Mouse (Mus musculus): ENCODE results near the gene L3mbtl1. TPM values are rescaled to one million over a fixed set of nuclear protein-coding genes. Genes with fewer than 3 reads are reported as not detected.

L3mbtl1 gene
- polyA plus RNA-seq, 1 experiment from 2014 or later: 0.18 TPM

GRCm38 (mm10) chr2:162947736-162948135, 4.5 kb downstream of the L3mbtl1 start:
- Histone ChIP-seq H3K4me1 (peaks cover 8% of the 10 kb centered on the region), H3K4me2 (peak overlapping the region; percentile 52), H3K27ac (no peak overlapping the region), H3K36me3 (no peaks in the 10 kb centered on the region), H3K9me3 (no peaks in the 10 kb centered on the region), H3K9ac (no peak overlapping the region), H3K27me3 (replicated peaks) (no peaks in the 10 kb centered on the region; the same call in 1 of the 2 replicates), H3K4me3 (replicated peaks) (peak overlapping the region; percentile 19)
- WGBS: 37% methylated on average over 15 of the region's 15 CpGs
- peak; percentile 69 for ATAC-seq (ENCODE audit: insufficient read depth, low FRiP score, low read depth)

DNA sequence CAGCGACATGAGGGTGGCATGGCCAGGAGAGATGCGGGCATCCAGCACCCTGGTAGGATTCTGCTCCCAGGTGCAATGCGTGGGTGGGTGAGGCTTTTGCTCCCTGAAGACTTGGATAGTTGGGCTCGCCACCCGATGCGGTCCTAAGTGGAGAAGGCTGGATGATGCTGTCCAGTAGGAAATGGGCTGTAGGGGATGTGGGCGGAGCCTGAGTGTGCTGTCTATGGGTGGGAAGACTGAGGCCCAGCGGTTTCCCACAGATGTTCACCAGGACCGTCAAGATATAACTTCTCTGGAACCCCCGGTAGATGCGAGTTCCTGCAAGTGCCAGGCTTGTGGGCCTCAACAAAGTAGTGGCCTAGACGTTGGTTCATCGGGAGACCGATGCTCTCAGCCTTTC, 4.9 kb downstream of the L3mbtl1 start:
- ATAC-seq (ENCODE audit: insufficient read depth, low FRiP score, low read depth): peak; percentile 4; the same call in 1 of the 2 replicates
- Histone ChIP-seq H3K4me3 (replicated peaks) (peak overlapping the region; percentile 19), H3K27me3 (replicated peaks) (no peaks in the 10 kb centered on the region; the same call in 1 of the 2 replicates), H3K9me3 (no peaks in the 10 kb centered on the region), H3K4me2 (peak overlapping the region; percentile 52), H3K9ac (no peak overlapping the region), H3K27ac (no peak overlapping the region), H3K4me1 (peaks cover 5% of the 10 kb centered on the region; the same call in 1 of the 2 replicates), H3K36me3 (no peaks in the 10 kb centered on the region)
- WGBS: 56% methylated on average over 14 of the region's 14 CpGs

GRCm38 (mm10) chr2:162950776-162951175, 7.5 kb downstream of the L3mbtl1 start:
- H3K4me2 ChIP-seq: no peak overlapping the region
- no peak for ATAC-seq (ENCODE audit: insufficient read depth, low FRiP score, low read depth)
- no peaks in the 10 kb centered on the region for H3K36me3 ChIP-seq
- WGBS: 85% methylated on average over 2 of the region's 2 CpGs
- H3K27ac ChIP-seq: no peak overlapping the region
- H3K9ac ChIP-seq: no peak overlapping the region
- no peak overlapping the region for H3K4me3 ChIP-seq (replicated peaks)
- no peaks in the 10 kb centered on the region for H3K27me3 ChIP-seq (replicated peaks)
- H3K4me1 ChIP-seq: peaks cover 5% of the 10 kb centered on the region; the same call in 1 of the 2 replicates
- no peaks in the 10 kb centered on the region for H3K9me3 ChIP-seq

DNA sequence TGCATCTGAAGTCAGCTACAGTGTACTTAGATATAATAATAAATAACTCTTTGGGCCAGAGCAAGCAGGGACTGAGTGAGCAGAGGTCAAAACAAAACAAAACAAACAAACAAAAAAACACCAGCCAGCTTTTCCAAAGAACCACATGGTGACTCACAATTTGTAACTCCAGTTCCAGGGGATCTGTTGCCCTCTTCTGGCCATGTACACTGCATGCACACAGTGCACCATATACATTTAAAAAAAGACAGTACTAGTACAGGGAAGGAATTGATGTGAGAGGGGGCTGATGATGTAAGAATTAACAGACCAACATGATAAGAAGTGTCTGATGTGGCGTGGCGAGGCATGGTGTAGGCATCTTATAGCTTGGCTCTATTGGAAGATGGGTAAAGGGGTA, 13.6 kb downstream of the L3mbtl1 start:
- Histone ChIP-seq H3K9ac (no peak overlapping the region), H3K4me2 (no peak overlapping the region), H3K4me1 (no peaks in the 10 kb centered on the region), H3K9me3 (no peaks in the 10 kb centered on the region), H3K27me3 (replicated peaks) (no peaks in the 10 kb centered on the region), H3K4me3 (replicated peaks) (no peak overlapping the region), H3K27ac (no peak overlapping the region), H3K36me3 (no peaks in the 10 kb centered on the region)
- 96% methylated on average over 2 of the region's 2 CpGs for WGBS
- ATAC-seq (ENCODE audit: insufficient read depth, low FRiP score, low read depth): no peak

DNA sequence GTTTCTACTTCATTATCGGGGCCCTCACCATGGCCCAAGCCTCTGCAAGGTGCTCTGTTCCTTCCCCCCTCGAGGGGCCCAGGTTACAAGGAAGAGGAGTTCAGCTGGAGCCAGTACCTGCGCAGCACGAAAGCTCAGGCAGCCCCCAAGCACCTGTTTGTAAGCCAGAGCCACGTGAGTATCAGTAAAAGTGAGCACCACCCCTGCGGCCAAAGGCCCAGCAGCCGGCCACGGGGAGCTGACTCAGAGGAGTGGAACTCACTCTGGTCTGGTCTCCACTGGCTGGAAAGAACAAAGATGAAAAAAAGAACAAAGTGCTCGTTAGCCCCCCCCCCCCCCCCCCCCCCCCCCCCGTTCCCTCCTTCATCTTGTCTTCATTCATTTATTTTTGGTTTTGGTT, 18.0 kb downstream of the L3mbtl1 start:
- ATAC-seq (ENCODE audit: insufficient read depth, low FRiP score, low read depth): no peak
- no peaks in the 10 kb centered on the region for H3K27me3 ChIP-seq (replicated peaks)
- 61% methylated on average over 9 of the region's 10 CpGs for WGBS
- H3K4me2 ChIP-seq: no peak overlapping the region
- H3K27ac ChIP-seq: no peak overlapping the region
- no peaks in the 10 kb centered on the region for H3K36me3 ChIP-seq
- H3K4me3 ChIP-seq (replicated peaks): no peak overlapping the region
- H3K9me3 ChIP-seq: no peaks in the 10 kb centered on the region
- no peak overlapping the region for H3K9ac ChIP-seq
- no peaks in the 10 kb centered on the region for H3K4me1 ChIP-seq

DNA sequence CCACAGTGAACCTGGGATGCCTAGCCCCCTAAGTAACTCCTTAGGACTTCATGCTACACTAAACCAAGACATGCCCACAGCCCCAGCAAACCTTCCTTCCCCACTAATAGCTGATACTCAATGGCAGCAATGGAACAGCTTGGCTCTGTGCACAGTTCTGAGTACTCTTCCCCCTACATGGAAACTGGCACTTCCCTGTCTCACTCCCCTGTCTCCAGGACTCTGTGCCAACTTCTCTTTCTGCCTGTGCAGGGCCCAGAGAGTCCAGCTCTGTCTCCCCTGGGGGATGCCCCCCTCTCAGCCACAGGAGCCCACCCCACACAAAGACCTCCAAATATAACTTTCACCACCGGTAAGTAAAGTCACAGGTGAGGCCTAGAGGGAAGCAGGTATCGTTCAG, 23.5 kb downstream of the L3mbtl1 start:
- 91% methylated on average over 2 of the region's 2 CpGs for WGBS
- no peak for ATAC-seq (ENCODE audit: insufficient read depth, low FRiP score, low read depth)

DNA sequence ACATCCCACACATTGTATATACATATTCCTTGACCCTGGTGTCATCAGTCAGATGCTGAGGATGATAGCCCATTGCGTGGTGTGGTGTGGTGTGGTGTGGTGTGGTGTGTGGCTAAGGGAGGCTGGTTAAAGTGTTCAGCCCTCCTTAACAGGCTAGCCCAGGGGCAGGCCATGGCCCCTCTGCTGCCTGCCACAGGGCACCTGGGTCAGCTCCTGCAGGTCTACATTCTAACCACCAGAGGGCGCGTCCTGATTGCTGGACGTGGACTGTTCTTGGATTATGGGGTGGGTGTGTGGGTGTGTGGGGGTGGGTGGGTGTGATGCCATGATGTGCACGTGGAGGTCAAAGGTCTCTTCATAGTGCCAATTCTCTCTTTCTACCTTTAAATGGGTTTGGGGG, 25.1 kb downstream of the L3mbtl1 start:
- Histone ChIP-seq H3K27ac (no peak overlapping the region), H3K9ac (no peak overlapping the region), H3K4me2 (no peak overlapping the region), H3K27me3 (replicated peaks) (no peaks in the 10 kb centered on the region), H3K4me1 (peaks cover under 1% of the 10 kb centered on the region), H3K36me3 (no peaks in the 10 kb centered on the region), H3K9me3 (no peaks in the 10 kb centered on the region), H3K4me3 (replicated peaks) (no peak overlapping the region)
- ATAC-seq (ENCODE audit: insufficient read depth, low FRiP score, low read depth): no peak
- 9% methylated on average over 5 of the region's 5 CpGs for WGBS

More for the DNA sequence above, 23.5 kb downstream of the L3mbtl1 start:
- Histone ChIP-seq H3K4me2 (no peak overlapping the region), H3K27me3 (replicated peaks) (no peaks in the 10 kb centered on the region), H3K27ac (no peak overlapping the region), H3K9ac (no peak overlapping the region), H3K4me1 (no peaks in the 10 kb centered on the region), H3K36me3 (no peaks in the 10 kb centered on the region), H3K9me3 (no peaks in the 10 kb centered on the region), H3K4me3 (replicated peaks) (no peak overlapping the region)

- ATAC-seq (ENCODE audit: insufficient read depth, low FRiP score, low read depth): no peak
- Histone ChIP-seq H3K9ac (no peak overlapping the region), H3K36me3 (no peaks in the 10 kb centered on the region), H3K4me3 (replicated peaks) (no peak overlapping the region), H3K4me1 (peaks cover 7% of the 10 kb centered on the region), H3K27ac (no peak overlapping the region), H3K9me3 (no peaks in the 10 kb centered on the region), H3K27me3 (replicated peaks) (no peaks in the 10 kb centered on the region), H3K4me2 (no peak overlapping the region)
- WGBS: 76% methylated on average over 3 of the region's 3 CpGs
Observed at GRCm38 (mm10) chr2:162969101-162969500, 25.8 kb downstream of the L3mbtl1 start.

GRCm38 (mm10) chr2:162970896-162971295, 27.6 kb downstream of the L3mbtl1 start:
- Histone ChIP-seq H3K36me3 (no peaks in the 10 kb centered on the region), H3K9ac (no peak overlapping the region), H3K27ac (no peak overlapping the region), H3K27me3 (replicated peaks) (no peaks in the 10 kb centered on the region), H3K4me3 (replicated peaks) (no peak overlapping the region), H3K4me2 (no peak overlapping the region), H3K9me3 (no peaks in the 10 kb centered on the region), H3K4me1 (peaks cover 7% of the 10 kb centered on the region)
- ATAC-seq (ENCODE audit: insufficient read depth, low FRiP score, low read depth): no peak
- 82% methylated on average over 6 of the region's 6 CpGs for WGBS

GRCm38 (mm10) chr2:162972752-162973151, 29.5 kb downstream of the L3mbtl1 start:
- Histone ChIP-seq H3K27ac (no peak overlapping the region), H3K4me1 (peaks cover 7% of the 10 kb centered on the region), H3K27me3 (replicated peaks) (no peaks in the 10 kb centered on the region), H3K36me3 (no peaks in the 10 kb centered on the region), H3K4me2 (no peak overlapping the region), H3K9me3 (no peaks in the 10 kb centered on the region), H3K9ac (no peak overlapping the region), H3K4me3 (replicated peaks) (no peak overlapping the region)
- ATAC-seq (ENCODE audit: insufficient read depth, low FRiP score, low read depth): no peak
- WGBS: 36% methylated on average over 7 of the region's 7 CpGs

DNA sequence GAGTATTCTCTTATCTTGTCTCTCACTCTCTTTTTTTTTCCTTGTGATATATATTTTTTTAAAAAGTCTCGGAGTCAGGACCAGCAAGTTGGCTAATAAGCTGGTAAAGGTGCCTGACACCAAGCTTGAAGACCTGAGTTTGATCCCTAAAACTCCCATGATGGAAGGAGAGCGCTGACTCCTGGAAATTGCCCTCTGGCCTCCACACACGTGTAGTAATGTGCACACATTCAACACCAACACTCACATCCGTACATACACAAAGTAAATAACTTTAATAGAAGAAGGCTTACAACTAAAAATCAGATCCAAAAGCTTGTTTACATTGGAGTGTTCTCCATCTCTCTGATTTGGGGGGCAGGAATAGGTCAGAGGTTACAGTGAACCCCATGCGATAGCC, 29.9 kb downstream of the L3mbtl1 start:
- no peak overlapping the region for H3K4me2 ChIP-seq
- no peaks in the 10 kb centered on the region for H3K9me3 ChIP-seq
- H3K27ac ChIP-seq: no peak overlapping the region
- H3K4me1 ChIP-seq: peaks cover 7% of the 10 kb centered on the region
- no peak overlapping the region for H3K4me3 ChIP-seq (replicated peaks)
- H3K27me3 ChIP-seq (replicated peaks): no peaks in the 10 kb centered on the region
- 57% methylated on average over 5 of the region's 5 CpGs for WGBS
- H3K9ac ChIP-seq: no peak overlapping the region
- no peaks in the 10 kb centered on the region for H3K36me3 ChIP-seq
- ATAC-seq (ENCODE audit: insufficient read depth, low FRiP score, low read depth): no peak

DNA sequence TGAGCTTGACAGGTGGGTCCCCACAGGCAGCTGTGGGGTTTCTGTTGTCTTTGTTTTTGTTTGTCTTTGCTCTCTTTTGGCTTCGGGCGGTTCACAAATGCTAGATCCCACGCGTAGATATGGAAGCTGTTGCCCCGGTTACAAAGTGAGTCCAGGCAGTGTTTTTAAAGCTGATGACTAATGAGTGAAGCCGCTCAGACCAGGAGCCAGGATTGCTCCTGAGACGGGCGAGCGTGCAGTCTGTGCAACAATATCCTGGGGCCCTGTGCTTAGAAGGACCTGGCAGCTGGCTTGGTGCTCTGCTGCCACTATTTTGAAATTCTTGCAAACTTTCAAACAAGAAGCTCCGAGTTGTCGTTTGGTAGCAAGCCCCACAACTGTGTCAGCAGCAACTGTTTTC, 30.4 kb downstream of the L3mbtl1 start:
- Histone ChIP-seq H3K9ac (no peak overlapping the region), H3K27me3 (replicated peaks) (no peaks in the 10 kb centered on the region), H3K4me1 (peaks cover 7% of the 10 kb centered on the region), H3K36me3 (no peaks in the 10 kb centered on the region), H3K4me3 (replicated peaks) (no peak overlapping the region), H3K4me2 (no peak overlapping the region), H3K27ac (no peak overlapping the region), H3K9me3 (no peaks in the 10 kb centered on the region)
- ATAC-seq (ENCODE audit: insufficient read depth, low FRiP score, low read depth): 0 out of 2 replicates have a peak, but pooled peaks have one; percentile 19
- 13% methylated on average over 11 of the region's 11 CpGs for WGBS

- H3K27ac ChIP-seq: no peak overlapping the region
- H3K36me3 ChIP-seq: no peaks in the 10 kb centered on the region
- no peak for ATAC-seq (ENCODE audit: insufficient read depth, low FRiP score, low read depth)
- no peak overlapping the region for H3K4me2 ChIP-seq
- no peak overlapping the region for H3K9ac ChIP-seq
- H3K9me3 ChIP-seq: no peaks in the 10 kb centered on the region
- H3K4me3 ChIP-seq (replicated peaks): no peak overlapping the region
- peaks cover 7% of the 10 kb centered on the region for H3K4me1 ChIP-seq
- 76% methylated on average over 11 of the region's 11 CpGs for WGBS
- H3K27me3 ChIP-seq (replicated peaks): no peaks in the 10 kb centered on the region
Observed at GRCm38 (mm10) chr2:162975157-162975775, 32.0 kb downstream of the L3mbtl1 start.
